Mouse (Mus musculus) cerebellum, adult 11 months (tissue): ENCODE data around the gene Caskin1.

Experiments
- DNase-seq: peaks from one replicate; pipeline ENCODE4 v3.0.0; 2022

Gene Caskin1

DNA sequence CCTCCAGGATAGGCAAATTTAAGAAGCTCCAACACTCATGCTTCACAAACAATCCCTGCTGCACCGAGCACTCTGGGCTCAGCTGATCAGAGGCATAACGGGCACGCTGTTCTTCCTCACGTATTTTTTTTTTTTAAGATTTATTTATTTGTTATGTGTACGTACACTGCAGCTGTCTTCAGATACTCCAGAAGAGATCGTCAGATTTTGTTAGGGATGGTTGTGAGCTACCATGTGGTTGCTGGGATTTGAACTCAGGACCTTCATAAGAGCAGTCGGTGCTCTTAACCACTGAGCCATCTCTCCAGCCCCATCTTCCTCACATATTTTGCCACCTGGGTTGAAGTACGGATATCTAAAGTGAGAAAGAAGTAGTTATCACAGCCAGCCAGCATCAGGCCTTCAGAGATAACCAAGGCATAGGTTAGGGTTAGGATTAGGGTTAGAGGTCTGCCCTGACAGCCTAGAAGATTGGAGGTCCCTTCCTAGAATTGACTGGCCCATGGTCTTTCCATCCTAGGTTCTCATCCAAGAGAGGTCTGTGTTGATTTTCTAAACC is 45.8 kb downstream of the Caskin1 start, which contains the start of gene Rab26:
Gene Rab26 (minus strand): TSS at position 51 of the 559 bp plus-strand sequence.
- no peak for DNase-seq

DNA sequence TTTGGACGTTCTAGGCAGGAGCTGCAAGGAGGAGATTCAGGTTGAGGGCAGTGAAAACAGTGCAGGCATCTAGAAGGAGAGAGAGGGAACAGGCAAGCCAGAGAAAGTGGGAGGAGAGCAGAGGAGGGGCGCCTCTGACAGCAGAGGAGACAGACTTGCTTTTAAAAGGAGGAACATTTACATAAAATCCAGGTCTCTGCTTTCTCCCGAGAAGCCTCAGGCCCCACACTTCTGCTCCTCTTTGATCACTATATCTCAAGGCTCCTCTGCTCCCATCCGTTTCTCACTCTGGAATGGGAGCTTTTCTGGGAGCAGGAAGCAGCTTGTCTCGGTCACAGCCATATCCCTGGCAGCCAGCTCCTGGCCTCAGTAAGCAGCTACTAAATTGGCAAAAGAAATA is 46.9 kb downstream of the Caskin1 start:
- DNase-seq: no peak

DNA sequence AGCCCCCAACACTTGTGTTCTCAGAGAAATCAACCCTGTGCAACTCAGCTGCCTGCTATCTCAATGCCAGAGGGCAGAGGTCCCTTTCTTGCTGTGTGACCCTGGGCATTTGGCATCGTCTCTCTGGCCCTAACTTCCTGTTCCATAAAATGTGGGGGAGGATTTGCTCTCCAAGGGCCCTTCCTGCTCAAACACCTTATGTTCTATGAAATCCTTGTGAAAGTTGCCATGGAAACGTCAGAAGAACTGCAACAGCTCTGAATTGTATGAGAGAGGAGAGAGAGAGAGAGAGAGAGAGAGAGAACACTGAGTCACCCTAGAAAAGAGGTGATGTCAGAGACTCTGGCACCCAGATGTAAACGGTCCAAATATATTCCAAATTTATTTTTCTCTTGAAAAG is 49.1 kb downstream of the Caskin1 start:
- no peak for DNase-seq

DNA sequence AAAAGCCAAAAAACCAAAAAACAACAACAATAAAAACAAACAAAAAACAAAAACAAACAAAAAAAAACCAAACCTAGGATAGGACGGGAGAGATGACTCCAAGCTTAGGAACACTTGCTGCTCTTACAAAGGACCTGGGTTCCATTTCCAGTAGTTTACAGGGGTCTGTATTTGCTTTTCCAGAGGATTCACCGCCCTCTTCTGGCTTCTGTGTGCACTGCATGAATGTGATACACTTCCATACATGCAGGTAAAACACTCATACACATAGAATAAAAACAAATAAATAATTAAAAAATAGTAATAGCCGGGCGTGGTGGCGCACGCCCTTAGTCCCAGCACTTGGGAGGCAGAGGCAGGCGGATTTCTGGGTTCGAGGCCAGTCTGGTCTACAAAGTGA is 50.5 kb downstream of the Caskin1 start:
- no peak for DNase-seq

DNA sequence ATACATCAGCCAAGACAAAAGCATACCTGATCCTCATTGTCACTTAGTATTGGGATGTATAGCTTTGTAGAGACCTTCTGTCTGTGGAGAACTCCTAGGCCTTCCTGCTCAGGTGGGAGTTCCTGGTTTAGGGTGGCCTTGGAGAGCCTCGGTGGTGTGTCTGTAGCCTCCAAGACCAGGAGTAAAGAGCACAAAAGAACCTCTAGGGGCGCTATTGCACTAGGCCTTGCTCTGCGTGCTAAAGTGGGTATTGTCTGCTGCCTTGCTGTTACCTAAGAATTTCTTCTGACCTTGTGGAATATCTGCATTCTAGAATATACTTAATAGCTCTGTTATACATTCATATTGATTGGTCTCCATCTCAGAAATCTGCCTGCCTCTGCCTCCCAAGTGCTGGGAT is 52.0 kb downstream of the Caskin1 start:
- no peak for DNase-seq

DNA sequence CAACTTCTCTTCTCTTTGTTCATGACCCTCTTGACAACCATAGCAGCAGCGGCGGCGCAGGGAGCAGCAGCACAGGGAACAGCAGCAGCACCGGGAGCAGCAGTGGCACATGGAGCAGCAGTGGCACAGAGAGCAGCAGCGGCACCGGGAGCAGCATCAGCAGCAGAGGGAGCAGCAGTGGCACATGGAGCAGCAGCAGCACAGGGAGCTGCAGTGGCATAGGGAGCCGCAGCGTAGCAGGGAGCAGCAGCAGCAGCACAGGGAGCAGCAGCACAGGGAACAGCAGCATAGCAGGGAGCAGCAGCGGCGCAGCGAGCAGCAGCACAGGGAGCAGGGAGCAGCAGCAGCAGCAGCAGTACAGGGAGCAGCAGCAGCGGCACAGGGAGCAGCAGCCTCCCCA is 56.2 kb downstream of the Caskin1 start:
- no peak for DNase-seq

DNA sequence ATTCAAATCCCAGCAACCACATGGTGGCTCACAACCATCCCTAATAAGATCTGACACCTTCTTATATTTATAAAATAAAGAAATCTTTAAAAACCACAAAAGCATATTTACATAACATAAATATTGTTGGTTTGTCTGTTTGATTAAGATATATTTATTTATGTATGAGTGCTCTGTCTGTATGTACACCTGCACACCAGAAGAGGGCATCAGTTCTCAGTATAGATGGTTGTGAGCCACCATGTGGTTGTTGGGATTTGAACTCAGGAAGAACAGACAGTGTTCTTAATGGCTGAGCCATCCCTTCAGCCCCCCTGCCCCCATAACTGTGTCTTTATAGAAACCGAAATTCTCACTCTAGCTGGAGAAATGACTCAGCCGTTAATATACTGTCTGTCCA is 56.8 kb downstream of the Caskin1 start:
- no peak for DNase-seq

DNA sequence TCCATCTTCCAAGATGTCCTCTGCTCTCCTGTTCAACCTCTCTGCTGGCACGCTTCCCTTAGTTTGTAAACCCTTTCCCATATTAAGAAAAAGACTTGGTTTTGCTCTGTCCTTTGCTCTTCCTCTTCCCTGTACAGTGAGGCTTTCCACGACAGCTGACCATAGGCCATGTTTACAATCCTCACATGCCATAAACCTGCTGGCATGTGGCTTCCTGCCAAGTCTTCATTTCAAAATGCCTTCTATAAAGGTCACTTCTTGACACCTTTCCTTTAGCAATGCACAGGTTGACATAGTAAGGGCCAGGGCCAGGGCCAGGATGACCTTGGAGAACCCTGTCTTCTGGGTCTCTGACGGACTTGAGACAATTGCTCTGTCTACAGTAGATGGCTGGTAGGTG is 57.8 kb downstream of the Caskin1 start:
- no peak for DNase-seq

DNA sequence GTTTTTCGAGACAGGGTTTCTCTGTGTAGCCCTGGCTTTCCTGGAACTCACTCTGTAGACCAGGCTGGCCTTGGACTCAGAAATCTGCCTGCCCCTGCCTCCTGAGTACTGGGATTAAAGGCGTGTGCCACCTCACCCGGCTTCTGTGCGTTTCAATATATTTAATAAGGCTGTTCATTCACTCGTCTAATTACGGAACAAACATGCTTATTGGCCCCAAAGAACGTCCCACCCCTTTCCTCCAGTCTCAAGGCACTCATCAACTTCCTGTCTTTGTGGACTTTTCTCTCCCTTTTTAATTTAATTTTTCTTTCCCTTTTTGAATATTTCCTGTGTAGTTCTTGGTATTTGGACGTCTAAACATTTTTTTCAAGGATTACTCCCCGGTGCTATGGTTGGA is 60.0 kb downstream of the Caskin1 start:
- no peak for DNase-seq

DNA sequence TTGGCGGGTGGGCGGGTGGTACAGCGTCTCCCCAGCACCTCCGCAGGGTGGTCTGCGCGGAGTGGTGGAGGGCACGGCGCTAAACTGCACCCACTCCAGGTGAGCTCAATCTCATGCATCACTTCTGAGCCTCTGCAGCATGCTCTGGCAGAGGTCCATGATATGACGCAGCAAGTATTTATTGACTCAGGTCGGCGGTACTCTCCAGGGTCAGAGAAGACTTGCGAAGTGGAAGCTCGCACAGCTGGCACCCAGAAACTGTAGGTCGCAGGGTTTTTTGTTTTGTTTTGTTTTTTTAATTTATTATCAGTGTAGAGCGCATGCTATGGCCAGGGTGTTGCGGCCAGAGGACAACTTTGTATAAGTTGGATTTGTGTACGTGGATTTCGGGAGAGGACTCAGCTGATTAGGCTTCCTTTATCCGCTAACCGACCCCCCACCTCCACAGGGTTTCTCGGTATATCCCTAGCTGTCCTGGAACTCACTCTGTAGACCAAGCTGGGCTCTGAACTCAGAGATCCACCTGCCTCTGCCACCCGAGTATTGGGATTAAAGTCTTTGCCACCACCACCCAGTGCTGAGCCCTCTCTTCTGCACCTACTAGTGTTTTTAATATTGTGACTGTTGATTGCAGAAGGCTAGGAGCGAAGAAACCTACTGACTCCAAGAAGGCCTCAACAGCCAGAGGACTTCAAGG is 60.7 kb downstream of the Caskin1 start:
- DNase-seq: peak; percentile 78

DNA sequence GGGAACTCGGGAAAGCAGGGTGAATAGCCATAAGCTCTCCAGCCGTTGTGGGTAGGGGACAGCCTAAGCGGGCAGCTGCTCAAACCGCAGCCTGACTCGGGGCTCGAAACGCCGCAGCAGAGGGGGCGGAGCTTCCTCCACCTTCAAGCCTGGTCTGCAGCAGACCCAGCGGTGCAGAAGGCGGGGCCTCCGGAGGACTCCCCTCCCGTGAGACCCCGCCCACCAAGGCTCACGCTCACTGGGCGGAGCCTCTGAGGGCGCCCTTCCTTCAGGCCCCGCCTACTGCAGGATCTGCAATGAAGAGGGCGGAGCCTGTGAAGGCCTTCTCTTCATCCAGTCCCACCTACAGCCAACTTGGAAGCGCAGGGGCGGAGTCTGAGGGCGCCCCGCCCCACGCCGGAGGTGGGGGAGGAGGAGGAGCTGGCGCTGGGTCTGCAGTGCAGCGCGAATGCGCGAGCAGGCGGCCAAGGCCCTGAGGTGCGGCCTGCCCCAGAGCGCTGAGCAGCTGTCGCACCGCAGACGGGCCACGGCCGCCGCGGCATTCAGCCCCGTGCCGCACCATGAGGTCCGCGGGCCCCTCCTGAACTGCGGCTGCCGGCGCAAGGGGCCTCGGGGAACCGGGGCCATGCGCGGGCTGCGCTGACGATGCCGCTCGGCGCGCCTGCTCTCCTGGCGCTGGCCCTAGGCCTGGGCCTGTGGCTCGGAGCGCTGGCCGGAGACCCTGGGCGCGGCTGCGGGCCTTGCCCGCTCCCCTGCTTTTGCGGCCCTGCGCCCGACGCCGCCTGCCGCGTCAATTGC is 61.4 kb downstream of the Caskin1 start, which contains the start of gene Pkd1:
Gene Pkd1 (plus strand): TSS at position 217 of the 798 bp plus-strand sequence.
- DNase-seq: peak; percentile 99

DNA sequence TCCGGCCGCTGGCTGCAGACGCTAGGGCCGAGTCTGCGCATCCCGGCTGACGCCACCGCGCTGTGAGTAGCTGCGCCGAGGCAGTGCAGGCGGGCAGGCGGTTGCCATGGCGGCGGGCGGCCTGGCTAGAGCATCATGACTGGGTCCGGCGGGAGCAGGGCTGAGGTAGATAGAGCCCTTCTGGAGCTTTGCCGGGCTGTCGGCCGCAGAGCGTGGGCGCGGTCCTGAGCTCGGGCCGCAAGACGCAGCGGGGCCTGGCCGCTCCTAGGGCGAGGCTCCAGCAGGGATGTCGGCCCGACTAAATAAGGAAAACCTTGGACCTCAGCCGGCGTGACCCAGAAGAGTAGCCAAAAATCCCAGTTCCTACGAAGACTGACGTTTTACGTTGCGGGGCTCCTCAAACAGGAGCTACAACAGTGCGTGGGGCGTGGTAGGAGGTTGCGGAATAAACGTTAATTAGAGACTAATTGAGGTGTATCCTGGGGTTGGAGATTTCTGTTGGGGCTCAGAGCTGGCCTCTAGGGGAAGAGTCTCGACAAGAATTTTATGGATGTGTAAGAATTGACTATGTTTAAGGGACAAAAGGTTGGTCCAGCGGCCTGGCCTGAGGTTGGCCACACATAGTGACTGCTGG is 62.1 kb downstream of the Caskin1 start:
- peak; percentile 80 for DNase-seq

DNA sequence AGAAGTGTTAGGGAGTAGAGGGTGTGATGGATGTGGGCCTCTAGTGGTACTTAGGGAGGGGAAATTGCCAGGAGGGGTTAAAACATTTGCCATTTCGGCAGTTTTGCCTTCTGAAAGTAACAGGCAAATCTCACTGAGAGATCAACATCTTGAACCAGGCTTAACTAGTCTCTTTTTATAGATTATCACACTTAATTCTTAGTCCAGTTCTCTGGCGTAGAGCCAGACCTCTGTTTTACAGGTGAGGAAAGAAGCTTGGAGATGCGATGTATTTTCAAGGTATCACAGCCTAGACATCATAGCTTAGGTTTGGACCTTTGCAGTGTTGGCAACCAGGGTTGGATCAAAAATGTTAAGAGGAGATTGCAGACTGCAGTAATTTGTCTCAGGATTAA is 62.6 kb downstream of the Caskin1 start:
- no peak for DNase-seq

DNA sequence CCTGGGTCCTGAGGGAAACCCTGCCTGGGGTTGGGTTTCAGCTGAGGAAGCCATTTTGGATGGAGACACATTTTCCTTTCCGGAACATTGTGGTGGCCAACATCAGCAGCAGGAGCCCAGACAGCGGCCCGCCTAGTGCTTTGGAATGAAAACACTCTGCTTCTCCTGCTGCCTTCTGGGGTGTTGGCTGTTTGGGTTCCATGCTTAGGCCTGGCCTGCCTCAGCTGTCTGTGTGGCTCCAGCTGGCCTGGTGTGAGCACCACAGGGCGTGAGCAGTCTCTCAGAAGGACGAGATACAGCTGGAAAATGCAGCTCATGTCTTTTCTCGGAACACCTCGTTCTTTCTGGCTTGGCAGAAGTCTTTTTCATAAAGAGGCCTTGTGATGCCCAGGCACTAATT is 68.7 kb downstream of the Caskin1 start:
- no peak for DNase-seq
